ENCODE assay signal across 11 mouse cellular contexts in genomic region chr6:142920901-142921300, GRCm38 (mm10). TPM values are rescaled to one million over a fixed set of nuclear protein-coding genes. Genes with fewer than 3 reads are reported as not detected.
A peak's percentile ranks its signal among the peaks of the same experiment; 100 is the strongest.
DNase-seq lines count a peak whose midpoint lies in the region; ATAC-seq lines count a peak whose summit lies in the region.
"Had no signal": no experiment of that assay in that cellular context is flagged by ENCODE, and none has a peak within 500 bp of the region (broad histone marks: within the 10 kb centered on the region; RNA-seq: fewer than 3 reads in every experiment).

No protein-coding gene starts in this region.

- WGBS in forebrain, embryonic 15.5 days = 39% methylated on average over 5 of the region's 5 CpGs
- WGBS in forebrain, embryonic 13.5 days = 58% methylated on average over 5 of the region's 5 CpGs
- 77% methylated on average over 5 of the region's 5 CpGs for WGBS in kidney, embryonic 15.5 days
- WGBS in midbrain, embryonic 13.5 days = 75% methylated on average over 5 of the region's 5 CpGs

- no peak overlapping the region for H3K27ac ChIP-seq in forebrain, embryonic 15.5 days (replicated peaks)
- no peak overlapping the region for H3K27ac ChIP-seq in forebrain, embryonic 13.5 days
- H3K27ac ChIP-seq in kidney, embryonic 15.5 days = no peak overlapping the region
- no peak overlapping the region for H3K27ac ChIP-seq in midbrain, embryonic 13.5 days
- H3K27ac ChIP-seq: limb, embryonic 13.5 days had no signal

- no peaks in the 10 kb centered on the region for H3K36me3 ChIP-seq in forebrain, embryonic 15.5 days
- H3K36me3 ChIP-seq in forebrain, embryonic 13.5 days (ENCODE audit: poor library complexity, severe bottlenecking) = no peaks in the 10 kb centered on the region
- H3K36me3 ChIP-seq in kidney, embryonic 15.5 days = no peaks in the 10 kb centered on the region
- H3K36me3 ChIP-seq in midbrain, embryonic 13.5 days = no peaks in the 10 kb centered on the region
- H3K36me3 ChIP-seq: limb, embryonic 13.5 days had no signal

- no peak overlapping the region for H3K4me2 ChIP-seq in forebrain, embryonic 15.5 days (replicated peaks)
- H3K4me2 ChIP-seq in forebrain, embryonic 13.5 days = no peak overlapping the region
- H3K4me2 ChIP-seq in kidney, embryonic 15.5 days = no peak overlapping the region
- no peak overlapping the region for H3K4me2 ChIP-seq in midbrain, embryonic 13.5 days (replicated peaks)
- H3K4me2 ChIP-seq: limb, embryonic 13.5 days had no signal

- peak; percentile 61 to 63 for DNase-seq in kidney, postnatal 25 days
- DNase-seq in cerebellum, postnatal 36 days = peak; percentile 63 to 64
- DNase-seq in kidney, postnatal 36 days = peak; percentile 52 to 79
- DNase-seq in spleen, adult 18-20 months = no peak
- DNase-seq: adrenal gland, postnatal 14 days; lung, adult 2 months had no signal

- peak; percentile 49; the same call in 1 of the 2 replicates for ATAC-seq in forebrain, embryonic 15.5 days (replicated peaks)
- ATAC-seq in forebrain, embryonic 13.5 days = no peak
- no peak for ATAC-seq in kidney, embryonic 15.5 days (replicated peaks; ENCODE audit: low FRiP score)
- no peak for ATAC-seq in midbrain, embryonic 13.5 days

- no peak overlapping the region for H3K4me3 ChIP-seq in forebrain, embryonic 15.5 days
- no peak overlapping the region for H3K4me3 ChIP-seq in forebrain, embryonic 13.5 days
- no peak overlapping the region for H3K4me3 ChIP-seq in kidney, embryonic 15.5 days (replicated peaks)
- no peak overlapping the region for H3K4me3 ChIP-seq in midbrain, embryonic 13.5 days (replicated peaks)
- H3K4me3 ChIP-seq: limb, embryonic 13.5 days had no signal

- H3K27me3 ChIP-seq in forebrain, embryonic 15.5 days = no peaks in the 10 kb centered on the region
- H3K27me3 ChIP-seq in forebrain, embryonic 13.5 days = no peaks in the 10 kb centered on the region
- H3K27me3 ChIP-seq in kidney, embryonic 15.5 days = no peaks in the 10 kb centered on the region
- no peaks in the 10 kb centered on the region for H3K27me3 ChIP-seq in midbrain, embryonic 13.5 days
- H3K27me3 ChIP-seq: limb, embryonic 13.5 days had no signal

- H3K9me3 ChIP-seq in forebrain, embryonic 15.5 days = no peaks in the 10 kb centered on the region
- H3K9me3 ChIP-seq in forebrain, embryonic 13.5 days (replicated peaks) = no peaks in the 10 kb centered on the region
- no peaks in the 10 kb centered on the region for H3K9me3 ChIP-seq in kidney, embryonic 15.5 days (replicated peaks)
- H3K9me3 ChIP-seq in midbrain, embryonic 13.5 days = no peaks in the 10 kb centered on the region
- H3K9me3 ChIP-seq: limb, embryonic 13.5 days had no signal

- H3K9ac ChIP-seq in forebrain, embryonic 15.5 days (replicated peaks) = no peak overlapping the region
- no peak overlapping the region for H3K9ac ChIP-seq in forebrain, embryonic 13.5 days
- no peak overlapping the region for H3K9ac ChIP-seq in kidney, embryonic 15.5 days
- H3K9ac ChIP-seq in midbrain, embryonic 13.5 days (replicated peaks) = no peak overlapping the region
- H3K9ac ChIP-seq: limb, embryonic 13.5 days had no signal

- peaks cover 8% of the 10 kb centered on the region for H3K4me1 ChIP-seq in forebrain, embryonic 15.5 days
- H3K4me1 ChIP-seq in forebrain, embryonic 13.5 days = peaks cover 9% of the 10 kb centered on the region; the same call in 1 of the 2 replicates
- H3K4me1 ChIP-seq in kidney, embryonic 15.5 days = 0 out of 2 replicates have a peak, but pooled peaks cover 2% of the 10 kb centered on the region
- peaks cover 6% of the 10 kb centered on the region for H3K4me1 ChIP-seq in midbrain, embryonic 13.5 days (replicated peaks)
- H3K4me1 ChIP-seq: limb, embryonic 13.5 days had no signal

RNA-seq across cellular contexts. Expression of gene St8sia1, which starts 43.4 kb away (rescaled TPM):
- polyA plus RNA-seq in forebrain, embryonic 15.5 days (2015; fragmentation: Nextera tagmentation; extraction: Ambion mirVana) = 5.5 and 6.9 TPM in 2 replicates
- polyA plus RNA-seq in forebrain, embryonic 13.5 days (2015; fragmentation: Nextera tagmentation; extraction: Ambion mirVana) = 4.2 and 4.8 TPM in 2 replicates
- polyA plus RNA-seq in kidney, embryonic 15.5 days (2015; fragmentation: Nextera tagmentation; extraction: Ambion mirVana) = 3.0 and 3.1 TPM in 2 replicates
- 8.0 and 8.4 TPM in 2 replicates for polyA plus RNA-seq in midbrain, embryonic 13.5 days (2015; fragmentation: Nextera tagmentation; extraction: Ambion mirVana)

Comparison
In these comparisons a context has a peak if more than half of its experiments do, and no peak if none do; other contexts are left out.
1. DNase-seq: peak in kidney, postnatal 25 days (2 of 2), cerebellum, postnatal 36 days (2 of 2) and kidney, postnatal 36 days (2 of 2); none in spleen, adult 18-20 months (0 of 2).